Mouse (Mus musculus) limb, embryonic 11.5 days (tissue): ENCODE results near the gene Foxe1. TPM values are rescaled to one million over a fixed set of nuclear protein-coding genes. Genes with fewer than 3 reads are reported as not detected.

Experiments
- ATAC-seq: fragments of 200-750 bp; cut with Nextera tagmentation; 2 replicates; pipeline ENCODE4 v1.8.0; 2017; ENCODE audit warnings: low read depth; ENCODE audit not compliant: insufficient number of reproducible peaks, low FRiP score, low TSS enrichment
- DNase-seq: peaks from one replicate; pipeline ENCODE4 v3.0.0-alpha.2; 2015; ENCODE audit warnings: low spot score
- H3K27ac ChIP-seq: fragments of 300-500 bp; sonication (generic); replicated peaks from 2 replicates; pipeline ENCODE4 v1.5.1; 2014; ENCODE audit warnings: low read depth, mild to moderate bottlenecking, low read length
- H3K27me3 ChIP-seq: fragments of 300-500 bp; sonication (generic); 2 replicates; pipeline ENCODE4 v1.6.1; 2014; ENCODE audit warnings: mild to moderate bottlenecking, low read length, mixed read lengths; ENCODE audit not compliant: control insufficient read depth, insufficient read depth
- H3K36me3 ChIP-seq: fragments of 300-500 bp; sonication (generic); 2 replicates; pipeline ENCODE4 v1.6.1; 2014; ENCODE audit warnings: mild to moderate bottlenecking, low read length, moderate library complexity, mixed read lengths; ENCODE audit not compliant: control insufficient read depth, insufficient read depth
- H3K4me1 ChIP-seq: fragments of 300-500 bp; sonication (generic); 2 replicates; pipeline ENCODE4 v1.6.1; 2014; ENCODE audit warnings: low read length, mixed read lengths; ENCODE audit not compliant: control insufficient read depth, insufficient read depth
- H3K4me2 ChIP-seq: fragments of 300-500 bp; sonication (generic); 2 replicates; pipeline ENCODE4 v1.6.1; 2014; ENCODE audit warnings: low read depth, mild to moderate bottlenecking, moderate library complexity; ENCODE audit not compliant: severe bottlenecking
- H3K4me3 ChIP-seq: fragments of 300-500 bp; sonication (generic); 2 replicates; pipeline ENCODE4 v1.5.1; 2014; ENCODE audit warnings: low read depth, low read length
- H3K9ac ChIP-seq: fragments of 300-500 bp; sonication (generic); 2 replicates; pipeline ENCODE4 v1.6.1; 2014; ENCODE audit warnings: mild to moderate bottlenecking, low read length
- H3K9me3 ChIP-seq: fragments of 300-500 bp; sonication (generic); 2 replicates; pipeline ENCODE4 v1.6.1; 2016; ENCODE audit warnings: low read length; ENCODE audit not compliant: control insufficient read depth
- WGBS: fragments of 180-500 bp; shearing (Covaris S2); extraction: QIAGEN DNeasy Blood & Tissue Kit; methylation state at CpG from one replicate; pipeline ENCODE4 v1.1.7; 2014; 5-methylcytosine and 5-hydroxymethylcytosine counted together
- polyA plus RNA-seq: library from polyadenylated mRNA; unstranded; fragments of >200 nt; fragmentation: Nextera tagmentation; extraction: Ambion mirVana; gene quantifications from 2 replicates; pipeline ENCODE4 v1.2.1, GENCODE M21; 2014

Gene Foxe1
- polyA plus RNA-seq, 1 experiment from 2014 or later, result not detected

GRCm38 (mm10) chr4:46353045-46353444 is 9.6 kb downstream of the Foxe1 start:
- Histone ChIP-seq H3K27me3 (peaks cover 38% of the 10 kb centered on the region), H3K4me1 (peaks cover 6% of the 10 kb centered on the region; the same call in 1 of the 2 replicates), H3K9me3 (no peaks in the 10 kb centered on the region), H3K4me2 (0 out of 2 replicates have a peak overlapping the region, but pooled peaks have one; percentile 2), H3K27ac (no peak overlapping the region), H3K36me3 (no peaks in the 10 kb centered on the region), H3K4me3 (no peak overlapping the region), H3K9ac (no peak overlapping the region)
- ATAC-seq (no peak), DNase-seq (no peak)
- WGBS, result 14% methylated on average over 10 of the region's 10 CpGs

DNA sequence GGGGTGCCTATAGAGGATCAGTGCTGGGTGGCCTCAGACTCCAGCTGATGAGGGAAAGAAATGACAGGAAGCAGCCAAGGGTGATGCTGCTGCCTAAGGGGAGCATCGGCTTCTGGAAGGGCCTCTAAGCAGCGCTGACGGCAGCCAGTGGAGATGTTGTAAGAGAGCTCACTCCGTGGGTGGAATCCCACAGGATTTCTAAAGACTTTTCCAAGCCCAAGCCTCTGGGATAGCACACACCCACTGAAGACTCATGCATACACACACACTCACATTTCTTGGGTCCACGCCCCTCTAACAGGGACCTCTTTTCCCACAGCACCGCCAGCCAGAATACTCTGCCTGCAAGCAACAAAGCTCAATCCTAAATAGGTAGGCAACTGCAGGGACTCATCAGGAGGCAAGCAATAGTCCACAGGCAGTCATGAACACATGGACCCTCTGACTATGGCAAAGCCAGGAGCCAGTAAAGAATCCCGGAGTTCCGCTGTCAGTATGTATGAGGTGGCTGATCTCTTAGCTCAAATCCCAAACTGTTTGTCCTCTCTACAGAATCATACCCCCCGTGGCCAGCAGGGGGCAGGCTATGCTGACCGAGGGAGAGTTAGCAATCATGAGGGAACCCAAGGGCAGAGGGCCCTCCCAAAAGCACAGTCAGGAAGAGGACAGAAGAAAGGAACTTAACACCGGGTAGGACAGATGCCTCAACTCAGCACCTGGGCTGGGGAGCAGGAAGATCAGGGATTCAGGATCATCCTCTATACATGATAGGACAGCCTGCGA is 13.1 kb downstream of the Foxe1 start:
- WGBS, result 48% methylated on average over 12 of the region's 12 CpGs
- Histone ChIP-seq H3K27ac (no peak overlapping the region), H3K9me3 (no peaks in the 10 kb centered on the region), H3K27me3 (peaks cover 8% of the 10 kb centered on the region; the same call in 1 of the 2 replicates), H3K9ac (no peak overlapping the region), H3K4me1 (peaks cover 6% of the 10 kb centered on the region; the same call in 1 of the 2 replicates), H3K4me3 (no peak overlapping the region), H3K36me3 (no peaks in the 10 kb centered on the region), H3K4me2 (no peak overlapping the region)
- ATAC-seq, result no peak
- DNase-seq, result peak; percentile 84

DNA sequence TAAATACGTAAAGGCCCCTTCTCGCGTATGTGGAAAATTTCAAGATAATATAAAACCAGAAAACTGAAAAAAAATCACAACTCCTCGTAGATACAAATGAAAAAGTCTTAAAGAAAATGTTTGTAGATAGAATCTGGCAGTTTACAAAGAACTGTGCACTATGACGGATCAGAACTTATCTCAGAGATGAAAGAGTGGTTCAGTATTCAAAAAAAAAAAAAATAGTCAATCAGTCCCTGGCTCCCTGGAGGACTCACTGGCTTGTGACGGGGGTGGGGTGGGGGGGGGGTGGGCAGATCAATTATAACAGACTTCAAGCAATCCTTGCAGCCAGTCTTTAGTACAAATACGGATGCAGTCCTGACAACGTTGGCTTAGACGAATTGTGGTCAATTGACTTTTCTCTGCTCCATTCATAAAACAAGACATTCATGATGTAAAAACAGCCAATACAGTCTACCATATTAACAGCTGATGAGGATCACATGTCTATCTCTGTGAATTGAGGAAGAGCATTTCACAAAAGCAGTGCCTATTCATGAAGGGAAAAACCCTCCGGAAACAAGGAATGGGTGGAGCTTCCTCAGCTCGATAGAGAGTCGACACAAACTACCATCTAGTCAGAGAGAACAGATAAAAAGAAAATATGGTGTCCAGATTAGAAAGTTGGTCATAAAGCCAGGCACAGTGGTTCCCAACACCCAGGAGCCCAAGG is 16.3 kb downstream of the Foxe1 start:
- 84% methylated on average over 12 of the region's 12 CpGs for WGBS
- ATAC-seq (no peak), DNase-seq (no peak)

DNA sequence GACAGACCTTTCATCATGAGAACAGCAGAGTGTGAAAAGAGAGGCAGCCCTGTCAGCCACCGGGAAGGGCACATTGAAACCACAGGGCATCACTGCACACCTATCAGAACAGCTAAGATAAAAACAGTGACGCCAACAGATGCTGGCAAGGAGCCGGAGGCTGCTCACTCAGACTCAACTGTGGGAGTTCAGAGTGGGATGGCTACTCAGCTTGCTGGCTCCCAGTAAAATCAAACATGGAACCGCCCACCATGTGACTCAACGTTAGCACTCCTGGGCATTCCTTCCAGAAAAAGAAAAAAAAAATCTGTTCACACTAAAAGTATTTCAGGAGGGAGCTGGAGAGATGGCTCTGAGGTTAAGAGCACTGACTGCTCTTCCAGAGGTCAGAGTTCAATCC is 17.8 kb downstream of the Foxe1 start:
- no peak overlapping the region for H3K27ac ChIP-seq
- H3K27me3 ChIP-seq, result 0 out of 2 replicates have a peak, but pooled peaks cover under 1% of the 10 kb centered on the region
- no peak for DNase-seq
- WGBS, result 65% methylated on average over 5 of the region's 5 CpGs
- H3K36me3 ChIP-seq, result no peaks in the 10 kb centered on the region
- H3K9me3 ChIP-seq, result no peaks in the 10 kb centered on the region
- no peaks in the 10 kb centered on the region for H3K4me1 ChIP-seq
- H3K4me3 ChIP-seq, result no peak overlapping the region
- no peak overlapping the region for H3K9ac ChIP-seq
- no peak for ATAC-seq
- no peak overlapping the region for H3K4me2 ChIP-seq

More for the DNA sequence above, 16.3 kb downstream of the Foxe1 start:
- Histone ChIP-seq H3K36me3 (no peaks in the 10 kb centered on the region), H3K4me1 (no peaks in the 10 kb centered on the region), H3K27ac (no peak overlapping the region), H3K27me3 (0 out of 2 replicates have a peak, but pooled peaks cover 2% of the 10 kb centered on the region), H3K4me2 (no peak overlapping the region), H3K9ac (no peak overlapping the region), H3K4me3 (no peak overlapping the region), H3K9me3 (no peaks in the 10 kb centered on the region)

DNA sequence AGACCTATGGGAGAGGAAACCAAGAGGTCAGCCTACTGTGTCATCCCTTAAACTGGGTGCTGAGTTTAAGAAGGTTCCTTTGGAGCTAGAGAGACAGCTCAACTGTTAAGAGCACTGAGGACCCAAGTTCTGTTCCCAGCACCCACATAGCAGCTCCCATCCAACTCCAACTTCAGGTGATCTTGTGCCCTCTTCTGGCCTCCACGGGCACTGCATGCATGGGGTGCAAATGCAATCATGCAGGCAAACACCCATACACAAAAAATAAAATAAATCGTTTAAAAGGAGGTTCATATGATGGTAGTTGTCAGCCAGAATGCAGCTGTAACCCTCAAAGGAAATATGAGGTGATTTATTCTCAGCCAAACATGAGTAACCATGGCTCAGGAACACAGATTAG is 21.0 kb downstream of the Foxe1 start:
- DNase-seq (no peak), ATAC-seq (no peak)
- H3K4me3 ChIP-seq, result no peak overlapping the region
- 0 out of 2 replicates have a peak, but pooled peaks cover 5% of the 10 kb centered on the region for H3K27me3 ChIP-seq
- H3K9me3 ChIP-seq, result no peaks in the 10 kb centered on the region
- 79% methylated on average over 2 of the region's 2 CpGs for WGBS
- H3K27ac ChIP-seq, result no peak overlapping the region
- H3K4me1 ChIP-seq, result no peaks in the 10 kb centered on the region
- H3K9ac ChIP-seq, result no peak overlapping the region
- H3K36me3 ChIP-seq, result no peaks in the 10 kb centered on the region
- H3K4me2 ChIP-seq, result no peak overlapping the region

DNA sequence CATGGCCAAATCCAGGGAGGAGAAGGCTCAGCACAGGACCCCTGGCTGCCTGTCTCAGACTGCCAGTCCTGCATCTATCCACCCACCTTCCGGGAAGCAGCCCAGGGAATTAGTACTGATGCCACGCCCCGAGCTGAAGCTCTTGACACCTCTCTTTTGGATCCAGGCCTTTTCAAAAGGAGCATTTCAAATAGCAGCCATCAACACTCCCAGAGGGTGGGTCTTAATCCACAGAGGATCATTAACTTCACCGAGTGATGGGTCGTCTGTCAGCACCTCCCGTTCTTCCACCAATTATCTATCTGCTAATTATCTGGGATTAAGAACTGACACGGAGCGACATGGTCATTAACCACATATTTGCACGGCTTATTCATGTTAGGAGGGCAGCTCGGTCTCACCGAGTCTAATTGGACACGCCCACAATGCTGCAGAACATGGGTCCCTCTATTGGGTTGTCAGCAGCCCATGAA is 24.1 kb downstream of the Foxe1 start:
- H3K4me2 ChIP-seq, result no peak overlapping the region
- H3K27me3 ChIP-seq, result 0 out of 2 replicates have a peak, but pooled peaks cover 5% of the 10 kb centered on the region
- H3K9me3 ChIP-seq, result no peaks in the 10 kb centered on the region
- H3K27ac ChIP-seq, result no peak overlapping the region
- DNase-seq (no peak), ATAC-seq (no peak)
- H3K4me1 ChIP-seq, result 0 out of 2 replicates have a peak, but pooled peaks cover 2% of the 10 kb centered on the region
- WGBS, result 9% methylated on average over 12 of the region's 12 CpGs
- no peak overlapping the region for H3K9ac ChIP-seq
- H3K4me3 ChIP-seq, result no peak overlapping the region
- no peaks in the 10 kb centered on the region for H3K36me3 ChIP-seq

GRCm38 (mm10) chr4:46369070-46369469 is 25.7 kb downstream of the Foxe1 start:
- Histone ChIP-seq H3K4me1 (0 out of 2 replicates have a peak, but pooled peaks cover 2% of the 10 kb centered on the region), H3K4me3 (no peak overlapping the region), H3K9me3 (no peaks in the 10 kb centered on the region), H3K4me2 (no peak overlapping the region), H3K27ac (no peak overlapping the region), H3K36me3 (no peaks in the 10 kb centered on the region), H3K9ac (no peak overlapping the region), H3K27me3 (0 out of 2 replicates have a peak, but pooled peaks cover 5% of the 10 kb centered on the region)
- ATAC-seq, result no peak
- no peak for DNase-seq
- 68% methylated on average over 4 of the region's 4 CpGs for WGBS

GRCm38 (mm10) chr4:46370406-46370805 is 27.0 kb downstream of the Foxe1 start:
- Histone ChIP-seq H3K27ac (no peak overlapping the region), H3K9me3 (no peaks in the 10 kb centered on the region), H3K4me3 (no peak overlapping the region), H3K4me1 (0 out of 2 replicates have a peak, but pooled peaks cover 2% of the 10 kb centered on the region), H3K36me3 (no peaks in the 10 kb centered on the region), H3K27me3 (0 out of 2 replicates have a peak, but pooled peaks cover 5% of the 10 kb centered on the region), H3K4me2 (no peak overlapping the region), H3K9ac (no peak overlapping the region)
- WGBS, result 37% methylated on average over 6 of the region's 6 CpGs
- DNase-seq, result no peak
- ATAC-seq, result no peak
